Mouse (Mus musculus) embryonic fibroblast, embryonic 13.5 days (primary cell): Measurements from ENCODE around the gene Kat7.

ENCODE experiments used
- CTCF ChIP-seq: IDR thresholded peaks from 2 replicates; pipeline ENCODE4 v1.5.1; 2011; ENCODE audit warnings: mild to moderate bottlenecking, control low read depth, low read length, moderate library complexity, borderline replicate concordance; ENCODE audit not compliant: insufficient read depth
- POLR2A ChIP-seq: IDR thresholded peaks from 2 replicates; pipeline ENCODE4 v1.6.1; 2011; ENCODE audit warnings: low read depth, mild to moderate bottlenecking, control low read depth, low read length, moderate library complexity

- TF ChIP-seq POLR2A (no peak), CTCF (no peak)
Observed at GRCm38 (mm10) chr11:95254165-95254564, 55.9 kb downstream of the Kat7 start.
